Mouse (Mus musculus) heart, adult 2 months (tissue): ENCODE data around the gene Zar1l. TPM values are rescaled to one million over a fixed set of nuclear protein-coding genes. Genes with fewer than 3 reads are reported as not detected.

ENCODE experiments used
- DNase-seq, 2 experiments: peaks; one replicate each; pipeline ENCODE4 v3.0.0; 2021
- H3K27ac ChIP-seq: fragments of 200-600 bp; 2 replicates; pipeline ENCODE4 v1.8.1; 2022
- H3K27me3 ChIP-seq: fragments of 200-500 bp; 2 replicates; pipeline ENCODE4 v1.6.1; 2012; ENCODE audit warnings: mild to moderate bottlenecking, low read length, inconsistent platforms, mixed read lengths; ENCODE audit not compliant: control insufficient read depth, insufficient read depth
- H3K36me3 ChIP-seq: fragments of 200-500 bp; 2 replicates; pipeline ENCODE4 v1.6.1; 2012; ENCODE audit warnings: low read length, inconsistent platforms; ENCODE audit not compliant: control insufficient read depth, insufficient read depth
- H3K4me1 ChIP-seq: fragments of 200-500 bp; 2 replicates; pipeline ENCODE4 v1.6.1; 2011; ENCODE audit warnings: low read length; ENCODE audit not compliant: control insufficient read depth, insufficient read depth
- H3K4me3 ChIP-seq: fragments of 200-600 bp; 2 replicates; pipeline ENCODE4 v1.8.1; 2022
- H3K79me2 ChIP-seq: fragments of 200-500 bp; replicated peaks from 2 replicates; pipeline ENCODE4 v1.6.1; 2012; ENCODE audit warnings: mild to moderate bottlenecking, inconsistent platforms, low read length, moderate library complexity, mixed read lengths; ENCODE audit not compliant: control insufficient read depth, insufficient read depth
- H3K9ac ChIP-seq: fragments of 200-500 bp; 2 replicates; pipeline ENCODE4 v1.6.1; 2012; ENCODE audit warnings: low read depth, mild to moderate bottlenecking, control low read depth, inconsistent platforms, low read length, mixed read lengths
- CTCF ChIP-seq: fragments of 200-600 bp; IDR thresholded peaks from 2 replicates; pipeline ENCODE4 v1.8.1; 2022; ENCODE audit warnings: antibody characterized with exemption, mild to moderate bottlenecking, moderate library complexity
- EP300 ChIP-seq: fragments of 200-500 bp; IDR thresholded peaks from 2 replicates; pipeline ENCODE4 v1.6.1; 2011; ENCODE audit warnings: low read depth, low read length, control low read depth; ENCODE audit not compliant: insufficient read depth
- POLR2A ChIP-seq: fragments of 200-500 bp; IDR thresholded peaks from 2 replicates; pipeline ENCODE4 v1.6.1; 2011; ENCODE audit warnings: mild to moderate bottlenecking, low read depth, low read length, control low read depth; ENCODE audit not compliant: insufficient read depth
- WGBS: fragments of 180-500 bp; shearing (Covaris S2); methylation state at CpG from one replicate; pipeline ENCODE4 v1.1.7; 2018; 5-methylcytosine and 5-hydroxymethylcytosine counted together
- intact Hi-C: fragments of 180-260 bp; cut with DNase I; formaldehyde crosslinking; loops from one replicate; pipeline ENCODE4 v1.15.1; 2025
- long read RNA-seq: library from polyadenylated mRNA; stranded (forward); transcript quantifications from one replicate; pipeline ENCODE4 v2.0.0, GENCODE M21; 2021
- polyA plus RNA-seq: library from polyadenylated mRNA; depleted of rRNA; stranded (reverse); fragments of >200 nt; gene quantifications from 2 replicates; pipeline ENCODE4 v1.2.3, GENCODE M21; 2012; rRNA removed
- total RNA-seq, 2 experiments: library from RNA; stranded (reverse); gene quantifications; 2 replicates each; pipeline ENCODE4 v1.2.3; 2021

Zar1l gene
- total RNA-seq (not detected), polyA plus RNA-seq (not detected in 2 replicates)
- long read RNA-seq: 0 reads

GRCm38 (mm10) chr5:150518064-150518463 lies at the start of gene Zar1l:
Gene Zar1l, minus strand, starts transcription at chr5:150518164.
- Histone ChIP-seq H3K4me3 (no peak within 1 kb of the TSS), H3K9ac (no peak within 1 kb of the TSS), H3K27ac (no peak within 1 kb of the TSS), H3K36me3 (no peaks in the 10 kb centered on the region), H3K79me2 (no peaks in the 10 kb centered on the region), H3K4me1 (no peaks in the 10 kb centered on the region), H3K27me3 (no peaks in the 10 kb centered on the region)
- 53% methylated on average over 4 of the region's 4 CpGs for WGBS
- DNase-seq: no peak
- TF ChIP-seq POLR2A (no peak), EP300 (no peak), CTCF (no peak)
- intact Hi-C loops: no loop called here

GRCm38 (mm10) chr5:150566971-150567370 lies 49.0 kb upstream of the Zar1l start:
- H3K4me1 ChIP-seq: no peaks in the 10 kb centered on the region
- H3K4me3 ChIP-seq: no peak overlapping the region
- H3K79me2 ChIP-seq: no peaks in the 10 kb centered on the region
- no peak overlapping the region for H3K9ac ChIP-seq
- H3K27ac ChIP-seq: no peak overlapping the region
- DNase-seq: no peak
- TF ChIP-seq CTCF (no peak), POLR2A (no peak), EP300 (no peak)
- no peaks in the 10 kb centered on the region for H3K36me3 ChIP-seq
- 96% methylated on average over 5 of the region's 5 CpGs for WGBS
- intact Hi-C loops: no loop called here
- no peaks in the 10 kb centered on the region for H3K27me3 ChIP-seq

- H3K4me3 ChIP-seq: no peak overlapping the region
- intact Hi-C loops: no loop called here
- WGBS: 44% methylated on average over 3 of the region's 3 CpGs
Measured at GRCm38 (mm10) chr5:150566226-150566625, 48.3 kb upstream of the Zar1l start.

GRCm38 (mm10) chr5:150564426-150564825 lies 46.5 kb upstream of the Zar1l start:
- Histone ChIP-seq H3K9ac (no peak overlapping the region), H3K4me3 (no peak overlapping the region), H3K36me3 (no peaks in the 10 kb centered on the region), H3K4me1 (no peaks in the 10 kb centered on the region; the same call in 1 of the 2 replicates), H3K27me3 (no peaks in the 10 kb centered on the region), H3K27ac (no peak overlapping the region), H3K79me2 (no peaks in the 10 kb centered on the region)
- DNase-seq: no peak
- TF ChIP-seq CTCF: no peak
- TF ChIP-seq EP300: no peak
- TF ChIP-seq POLR2A: no peak
- 96% methylated on average over 6 of the region's 6 CpGs for WGBS
- intact Hi-C loops: no loop called here

More at GRCm38 (mm10) chr5:150566226-150566625, 48.3 kb upstream of the Zar1l start:
- Histone ChIP-seq H3K36me3 (no peaks in the 10 kb centered on the region), H3K27me3 (no peaks in the 10 kb centered on the region), H3K9ac (no peak overlapping the region), H3K79me2 (no peaks in the 10 kb centered on the region), H3K27ac (no peak overlapping the region), H3K4me1 (no peaks in the 10 kb centered on the region)
- TF ChIP-seq EP300: no peak
- DNase-seq: no peak

- Histone ChIP-seq H3K4me1 (no peaks in the 10 kb centered on the region; the same call in 1 of the 2 replicates), H3K27ac (no peak overlapping the region), H3K4me3 (no peak overlapping the region), H3K79me2 (no peaks in the 10 kb centered on the region), H3K36me3 (no peaks in the 10 kb centered on the region), H3K27me3 (no peaks in the 10 kb centered on the region), H3K9ac (no peak overlapping the region)
- WGBS: 71% methylated on average over 5 of the region's 5 CpGs
- no peak for DNase-seq
- intact Hi-C loops: no loop called here
- TF ChIP-seq EP300: no peak
- no peak for TF ChIP-seq POLR2A
- TF ChIP-seq CTCF: no peak
Measured at GRCm38 (mm10) chr5:150561783-150562182, 43.8 kb upstream of the Zar1l start.

- no peak overlapping the region for H3K9ac ChIP-seq
- H3K27ac ChIP-seq: no peak overlapping the region
- no peaks in the 10 kb centered on the region for H3K36me3 ChIP-seq
- no peaks in the 10 kb centered on the region; the same call in 1 of the 2 replicates for H3K4me1 ChIP-seq
- no peak for DNase-seq
- no peaks in the 10 kb centered on the region for H3K79me2 ChIP-seq
- H3K27me3 ChIP-seq: no peaks in the 10 kb centered on the region
- intact Hi-C loops: no loop called here
- TF ChIP-seq POLR2A (no peak), CTCF (no peak), EP300 (no peak)
- no peak overlapping the region for H3K4me3 ChIP-seq
Measured at GRCm38 (mm10) chr5:150561376-150561775, 43.4 kb upstream of the Zar1l start.
